Mouse (Mus musculus): ENCODE data around the gene Psg19. TPM values are rescaled to one million over a fixed set of nuclear protein-coding genes. Genes with fewer than 3 reads are reported as not detected.
A peak's percentile ranks its signal among the peaks of the same experiment; 100 is the strongest.
"Not testable (repeated sequence)": the region's sequence is repeated elsewhere in the genome, so short reads cannot be mapped to it uniquely, and the experiment has no call there.

The Psg19 gene
- total RNA-seq (2021): not detected
- not detected in 2 replicates for polyA plus RNA-seq (2012; rRNA removed)
- long read RNA-seq: 0 reads

GRCm38 (mm10) chr7:18798420-18798819, at the start of gene Psg19:
Gene Psg19, minus strand, starts transcription at chr7:18798520.
- DNase-seq: no peak

- no peak for DNase-seq
These were observed 46.5 kb upstream of the Psg19 start for GRCm38 (mm10) chr7:18844811-18845210.

- no peak for DNase-seq
These were observed 42.9 kb upstream of the Psg19 start for GRCm38 (mm10) chr7:18841174-18841567.

GRCm38 (mm10) chr7:18840386-18841173, 42.3 kb upstream of the Psg19 start:
- peak; percentile 64 for DNase-seq

GRCm38 (mm10) chr7:18839865-18840264, 41.5 kb upstream of the Psg19 start, which contains the start of gene Mill2:
Gene Mill2, plus strand, starts transcription at chr7:18839966.
- peak; percentile 15 for DNase-seq

- no peak for DNase-seq
These were observed 34.0 kb upstream of the Psg19 start for GRCm38 (mm10) chr7:18832298-18832697.

GRCm38 (mm10) chr7:18829545-18829944, 31.2 kb upstream of the Psg19 start:
- no peak for DNase-seq

GRCm38 (mm10) chr7:18828592-18828991, 30.3 kb upstream of the Psg19 start:
- peak; percentile 8 for DNase-seq

GRCm38 (mm10) chr7:18827792-18828546, 29.6 kb upstream of the Psg19 start:
- DNase-seq: no peak

GRCm38 (mm10) chr7:18821507-18821906, 23.2 kb upstream of the Psg19 start, which contains the start of gene Psg17:
Gene Psg17, minus strand, starts transcription at chr7:18821607.
- DNase-seq: no peak

- no peak for DNase-seq
These were observed 20.0 kb upstream of the Psg19 start for GRCm38 (mm10) chr7:18818301-18818700.

- no peak for DNase-seq
These were observed 5.2 kb upstream of the Psg19 start for GRCm38 (mm10) chr7:18803526-18803925.

GRCm38 (mm10) chr7:18799129-18799528, 809 bp upstream of the Psg19 start:
- no peak for DNase-seq

GRCm38 (mm10) chr7:18790671-18791070, 7.6 kb downstream of the Psg19 start:
- not testable (repeated sequence) for DNase-seq

GRCm38 (mm10) chr7:18781301-18781700, 17.0 kb downstream of the Psg19 start:
- DNase-seq: not testable (repeated sequence)

GRCm38 (mm10) chr7:18779337-18779781, 19.0 kb downstream of the Psg19 start:
- DNase-seq: no peak

GRCm38 (mm10) chr7:18762885-18763284, 35.4 kb downstream of the Psg19 start:
- not testable (repeated sequence) for DNase-seq

GRCm38 (mm10) chr7:18760152-18760551, 38.2 kb downstream of the Psg19 start:
- DNase-seq: not testable (repeated sequence)

- peak; percentile 53 for DNase-seq
These were observed 48.3 kb downstream of the Psg19 start for GRCm38 (mm10) chr7:18749896-18750477.

- no peak for DNase-seq
These were observed 49.1 kb downstream of the Psg19 start for GRCm38 (mm10) chr7:18748994-18749895.

GRCm38 (mm10) chr7:18747420-18747819, 50.9 kb downstream of the Psg19 start:
- not testable (repeated sequence) for DNase-seq

Data from adrenal gland, adult 2 months (tissue).